Mouse (Mus musculus) skeletal muscle tissue, adult 2 months (tissue): ENCODE data around the gene Xirp2.
A peak's percentile ranks its signal among the peaks of the same experiment; 100 is the strongest.

Experiments
- DNase-seq: peaks from one replicate; pipeline ENCODE4 v3.0.0-alpha.2; 2012; ENCODE audit warnings: low read depth, low spot score

Xirp2 gene

DNA sequence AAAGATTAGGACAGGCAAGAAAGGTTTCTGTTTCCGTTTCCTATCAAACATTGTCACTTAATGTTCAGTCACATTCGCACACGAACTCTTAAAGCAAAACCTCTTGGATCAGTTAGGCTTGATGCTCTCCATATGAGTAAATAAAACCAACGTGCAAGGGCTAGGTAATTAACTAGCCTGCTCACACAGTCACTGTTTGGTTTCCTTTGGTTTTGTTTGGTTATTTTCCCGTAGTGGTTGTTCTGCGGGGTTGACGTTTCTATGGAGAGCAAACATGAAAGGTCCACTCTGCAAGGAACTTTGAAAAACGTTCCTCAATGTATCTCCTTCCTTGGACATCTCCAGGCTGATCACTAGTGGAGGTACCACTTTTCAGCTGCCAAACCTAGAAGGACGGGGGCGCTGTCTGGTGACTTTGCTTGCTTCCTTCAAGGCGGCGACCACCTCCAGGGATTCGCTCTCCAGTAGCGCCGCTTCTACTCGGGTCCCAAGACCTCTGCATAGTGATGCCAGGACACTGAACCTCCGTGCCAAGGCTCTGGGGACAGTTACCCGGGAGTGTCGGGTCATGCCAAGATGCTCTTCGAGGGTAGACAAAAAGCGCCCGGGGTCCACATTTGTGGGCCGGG lies 119.2 kb downstream of the Xirp2 start:
- DNase-seq: no peak

DNA sequence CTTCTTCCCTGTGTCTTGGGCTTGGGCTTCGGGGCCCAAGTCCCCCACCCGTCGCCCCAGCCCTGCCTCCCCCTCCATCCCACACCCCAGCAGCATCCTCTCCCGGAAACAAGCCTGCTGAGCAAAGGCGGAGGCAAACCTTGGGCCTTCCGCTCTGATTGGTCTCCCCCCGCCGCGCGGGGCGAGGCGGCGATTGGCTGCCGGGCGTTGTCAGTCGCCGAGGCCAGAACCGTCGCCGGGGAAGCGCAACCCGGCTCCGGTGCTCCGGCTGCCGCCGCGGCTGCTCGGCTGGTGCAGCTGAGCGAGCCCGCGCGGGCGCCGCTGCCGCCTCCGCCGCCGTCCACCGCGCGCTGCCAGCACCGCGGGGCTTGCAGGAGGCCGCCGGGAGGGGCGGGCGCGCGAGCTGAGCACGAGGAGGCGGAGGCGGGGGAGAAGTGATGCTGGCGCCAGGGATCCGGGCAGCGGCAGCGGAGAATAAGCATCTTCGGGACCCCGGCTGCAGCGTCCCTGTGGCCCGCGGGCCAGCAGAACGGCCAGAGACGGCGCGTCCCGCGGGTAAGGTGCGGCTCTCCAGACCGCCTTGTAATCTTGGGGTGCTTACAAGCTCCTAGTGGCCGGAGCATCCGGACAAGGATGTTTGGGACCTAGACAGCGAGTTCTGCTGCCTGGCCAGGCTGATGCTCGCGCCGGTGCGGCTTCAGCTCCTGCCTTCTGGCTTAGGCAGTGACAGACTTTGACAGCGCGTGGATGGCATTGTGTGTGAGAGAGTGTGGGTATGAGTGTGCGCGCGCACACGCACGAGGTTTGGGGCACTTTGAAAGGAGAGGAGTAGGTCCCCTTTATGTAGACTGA lies 119.9 kb downstream of the Xirp2 start, which contains the start of gene B3galt1:
Gene B3galt1, plus strand, starts transcription at position 392 of the 852 bp plus-strand sequence.
- DNase-seq: peak; percentile 69

DNA sequence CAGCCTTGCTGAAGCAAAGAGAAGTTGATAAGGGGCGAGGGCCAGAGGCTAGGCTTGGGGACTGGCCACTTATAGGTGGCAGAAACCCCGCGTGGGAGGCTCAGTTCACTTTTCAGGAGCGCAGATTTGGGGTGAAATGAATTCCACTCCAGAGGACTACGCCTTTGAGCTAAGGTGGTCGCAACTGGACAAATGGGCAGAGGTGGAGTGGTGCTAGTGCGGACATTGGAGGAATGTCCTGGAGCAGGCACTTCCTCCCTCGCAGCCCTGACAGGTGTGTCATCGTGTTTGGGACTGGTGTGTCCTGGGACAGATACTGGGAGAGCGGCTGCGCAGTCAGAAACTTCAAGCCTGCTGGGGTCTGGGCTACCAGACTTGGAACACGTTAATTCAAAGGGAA lies 120.8 kb downstream of the Xirp2 start:
- DNase-seq: no peak

DNA sequence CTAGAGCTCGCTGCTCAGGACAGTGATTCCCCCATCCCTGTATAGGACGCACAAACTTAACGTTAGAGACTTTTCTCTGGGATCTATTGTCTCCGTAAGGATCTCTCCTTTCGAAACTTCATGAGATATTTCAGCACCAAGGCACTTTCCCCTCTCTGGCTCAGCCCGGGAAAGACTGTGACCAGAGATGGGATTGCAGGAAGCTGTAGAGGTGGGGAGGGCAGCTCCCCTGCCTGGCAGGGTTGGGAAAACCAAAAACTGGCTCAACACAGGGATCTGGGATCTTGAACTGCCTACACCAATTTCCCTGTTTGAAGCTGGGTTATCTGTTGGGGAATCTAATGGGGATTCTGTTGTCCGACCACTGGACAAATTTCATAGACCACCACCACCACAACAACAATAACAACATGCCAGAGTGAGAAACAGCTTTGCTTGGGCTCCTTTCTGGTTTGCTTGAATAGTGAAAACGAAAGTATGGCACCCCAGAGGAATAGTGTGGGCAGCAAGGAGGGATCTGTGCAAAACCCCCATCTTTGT lies 121.4 kb downstream of the Xirp2 start:
- DNase-seq: no peak
